Mouse (Mus musculus): ENCODE measurements around the gene Tapbp. TPM values are rescaled to one million over a fixed set of nuclear protein-coding genes. Genes with fewer than 3 reads are reported as not detected.

Gene Tapbp
- polyA plus RNA-seq, 1 experiment: 389 TPM

DNA sequence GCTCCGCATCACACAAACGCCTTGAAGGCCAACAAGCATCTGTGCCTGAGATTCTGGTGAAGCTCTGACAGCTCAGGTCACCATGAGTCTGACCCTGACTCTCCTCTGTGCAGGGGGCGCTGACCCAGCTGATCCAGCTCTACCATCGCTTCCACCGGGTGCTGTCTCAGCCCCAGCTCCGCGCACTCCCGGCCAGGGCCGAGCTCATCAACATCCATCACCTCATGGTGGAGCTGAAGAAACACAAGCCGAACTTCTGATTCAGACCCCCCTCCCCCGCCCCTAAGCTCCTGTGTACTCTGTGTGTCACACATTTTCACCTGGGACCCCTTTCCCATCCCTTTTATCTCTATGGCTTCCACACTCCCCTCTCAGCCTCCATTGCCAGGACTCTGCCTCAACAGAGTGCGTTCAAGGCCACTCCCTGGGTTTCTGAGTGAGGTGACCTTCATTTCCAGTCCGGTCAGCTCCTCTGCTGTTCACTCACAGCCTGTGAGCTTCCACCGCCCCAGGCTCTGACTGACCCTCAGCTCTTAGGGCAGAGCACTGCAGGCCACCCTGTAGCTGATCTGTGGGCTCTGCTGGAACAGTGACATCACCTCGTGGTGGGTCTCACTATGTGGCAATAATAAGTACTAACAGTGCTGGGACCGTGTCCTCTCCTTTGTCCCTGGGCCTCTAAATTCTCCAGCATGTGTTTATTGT lies 50.3 kb downstream of the Tapbp start:
- H3K4me3 ChIP-seq (ENCODE audit: insufficient read depth, low read length): no peak overlapping the region
- TF ChIP-seq CTCF (IDR thresholded peaks at IDR 0.05; ENCODE audit: low read depth, low read length) (no peak), POLR2A (IDR thresholded peaks at IDR 0.05; ENCODE audit: borderline replicate concordance, low read depth, low read length) (no peak)
- no peak overlapping the region for H3K27ac ChIP-seq (ENCODE audit: insufficient read depth, low read depth, low read length)

DNA sequence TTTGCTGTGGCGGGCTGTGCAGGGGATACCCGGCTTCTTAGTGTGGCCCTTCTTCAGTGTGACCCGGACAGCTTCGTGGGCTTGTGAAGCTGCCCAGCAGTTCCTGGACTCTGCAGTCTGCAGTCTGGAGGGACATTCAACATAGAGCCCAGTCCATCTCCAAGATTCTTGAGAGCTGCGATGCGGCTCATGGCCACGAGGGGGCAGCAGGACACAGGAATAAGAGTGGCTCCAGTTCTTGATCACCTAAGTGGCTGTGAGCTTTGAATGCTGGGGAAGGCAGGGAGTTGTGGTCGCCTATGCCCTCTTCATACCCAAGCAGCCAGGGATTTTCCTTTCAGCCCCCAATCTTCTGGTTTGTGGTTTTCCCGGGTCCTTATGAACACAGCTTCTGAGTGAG lies 52.8 kb downstream of the Tapbp start:
- H3K27ac ChIP-seq (ENCODE audit: insufficient read depth, low read depth, low read length): no peak overlapping the region
- TF ChIP-seq POLR2A (IDR thresholded peaks at IDR 0.05; ENCODE audit: borderline replicate concordance, low read depth, low read length): no peak
- peak; percentile 71 for TF ChIP-seq CTCF (IDR thresholded peaks at IDR 0.05; ENCODE audit: low read depth, low read length)

More for the DNA sequence above, 50.3 kb downstream of the Tapbp start:
- H3K4me1 ChIP-seq (ENCODE audit: control insufficient read depth, insufficient read depth, low read length): 0 out of 2 replicates have a peak, but pooled peaks cover 2% of the 10 kb centered on the region

DNA sequence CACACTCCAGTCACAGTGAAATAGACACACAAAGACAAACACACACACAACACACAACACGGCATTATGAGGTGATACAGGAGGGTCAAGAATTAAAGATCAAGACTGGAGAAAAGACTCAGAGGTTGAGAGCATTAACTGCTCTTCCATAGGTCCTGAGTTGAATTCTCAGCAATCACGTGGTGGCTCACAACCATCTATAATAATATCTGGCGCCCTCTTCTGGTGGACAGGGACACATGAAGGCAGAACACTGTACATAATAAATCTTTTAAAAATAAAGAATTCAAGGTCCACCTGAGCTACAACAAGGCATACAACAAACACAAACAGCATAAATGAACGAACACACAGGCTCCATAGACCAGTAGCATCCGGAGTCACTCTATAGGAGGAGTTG lies 53.2 kb downstream of the Tapbp start:
- Histone ChIP-seq H3K4me1 (ENCODE audit: control insufficient read depth, insufficient read depth, low read length) (peaks cover 17% of the 10 kb centered on the region), H3K27ac (ENCODE audit: insufficient read depth, low read depth, low read length) (no peak overlapping the region), H3K4me3 (ENCODE audit: insufficient read depth, low read length) (no peak overlapping the region)
- TF ChIP-seq POLR2A (IDR thresholded peaks at IDR 0.05; ENCODE audit: borderline replicate concordance, low read depth, low read length): no peak
- no peak for TF ChIP-seq CTCF (IDR thresholded peaks at IDR 0.05; ENCODE audit: low read depth, low read length)

More for the DNA sequence above, 52.8 kb downstream of the Tapbp start:
- Histone ChIP-seq H3K4me1 (ENCODE audit: control insufficient read depth, insufficient read depth, low read length) (peaks cover 14% of the 10 kb centered on the region), H3K4me3 (ENCODE audit: insufficient read depth, low read length) (no peak overlapping the region)

DNA sequence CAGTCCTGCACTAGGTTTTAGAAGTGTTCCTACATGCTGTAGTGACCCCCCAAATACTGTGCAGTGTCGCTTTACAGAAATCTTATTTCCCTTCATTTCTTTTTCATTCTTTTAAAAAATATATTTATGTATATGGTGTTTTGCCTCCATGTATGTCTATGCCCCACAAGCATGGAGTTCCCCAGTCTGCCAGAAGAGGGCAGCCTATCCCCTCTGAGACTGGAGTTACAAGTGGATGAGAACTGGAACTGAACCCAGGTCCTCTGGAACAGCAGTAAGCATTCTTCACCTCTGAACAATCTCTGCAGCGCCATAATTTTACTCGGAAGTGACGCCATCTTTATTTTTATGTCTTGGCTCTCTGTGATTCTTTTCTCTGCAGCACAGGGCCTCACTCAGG lies 53.7 kb downstream of the Tapbp start:
- TF ChIP-seq CTCF (IDR thresholded peaks at IDR 0.05; ENCODE audit: low read depth, low read length): no peak
- TF ChIP-seq POLR2A (IDR thresholded peaks at IDR 0.05; ENCODE audit: borderline replicate concordance, low read depth, low read length): no peak
- H3K4me1 ChIP-seq (ENCODE audit: control insufficient read depth, insufficient read depth, low read length): peaks cover 17% of the 10 kb centered on the region

DNA sequence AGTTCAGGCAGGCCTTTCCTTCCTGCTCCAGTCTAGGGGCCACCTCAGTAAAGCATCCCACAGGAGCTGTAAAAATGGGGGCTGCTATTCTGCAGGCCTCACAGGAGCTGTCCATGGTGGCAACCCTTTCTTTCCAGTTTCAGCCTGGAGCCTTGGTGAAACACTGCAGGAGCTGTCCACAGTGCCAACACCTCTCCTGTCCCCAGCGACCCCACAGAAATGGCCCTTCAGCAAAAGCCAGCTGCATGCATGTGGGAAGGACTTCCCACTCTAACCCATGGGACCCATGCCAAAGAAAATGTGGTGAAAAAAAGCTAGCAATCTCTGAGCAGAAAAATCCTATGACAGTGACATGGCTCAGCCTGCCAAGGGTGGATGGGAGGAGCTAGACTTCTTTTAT lies 57.0 kb downstream of the Tapbp start:
- peak overlapping the region; percentile 5; the same call in 1 of the 2 replicates for H3K27ac ChIP-seq (ENCODE audit: insufficient read depth, low read depth, low read length)
- H3K4me1 ChIP-seq (ENCODE audit: control insufficient read depth, insufficient read depth, low read length): peaks cover 28% of the 10 kb centered on the region
- no peak for TF ChIP-seq POLR2A (IDR thresholded peaks at IDR 0.05; ENCODE audit: borderline replicate concordance, low read depth, low read length)
- H3K4me3 ChIP-seq (ENCODE audit: insufficient read depth, low read length): no peak overlapping the region

More for the DNA sequence above, 53.7 kb downstream of the Tapbp start:
- H3K4me3 ChIP-seq (ENCODE audit: insufficient read depth, low read length): no peak overlapping the region
- H3K27ac ChIP-seq (ENCODE audit: insufficient read depth, low read depth, low read length): no peak overlapping the region

DNA sequence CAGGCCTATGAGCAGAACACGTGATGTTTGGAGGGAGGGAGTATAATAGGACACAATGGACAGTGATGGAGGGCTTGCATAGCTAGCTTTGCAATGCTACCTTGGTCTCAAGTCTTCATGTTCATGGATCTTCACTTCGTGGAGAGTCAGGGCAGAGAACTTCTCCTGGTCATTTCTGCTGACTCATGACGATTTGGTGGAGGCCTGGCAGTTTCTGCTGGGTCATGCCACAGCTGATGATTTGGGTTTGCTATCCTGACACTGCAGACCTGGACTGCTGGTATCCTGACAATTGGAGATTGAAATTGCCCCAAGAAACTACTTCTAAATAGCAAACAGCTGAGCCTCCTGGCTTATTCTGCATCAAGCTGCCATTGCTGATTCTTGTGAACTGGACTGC lies 57.9 kb downstream of the Tapbp start:
- TF ChIP-seq POLR2A (IDR thresholded peaks at IDR 0.05; ENCODE audit: borderline replicate concordance, low read depth, low read length): no peak
- TF ChIP-seq CTCF (IDR thresholded peaks at IDR 0.05; ENCODE audit: low read depth, low read length): no peak

DNA sequence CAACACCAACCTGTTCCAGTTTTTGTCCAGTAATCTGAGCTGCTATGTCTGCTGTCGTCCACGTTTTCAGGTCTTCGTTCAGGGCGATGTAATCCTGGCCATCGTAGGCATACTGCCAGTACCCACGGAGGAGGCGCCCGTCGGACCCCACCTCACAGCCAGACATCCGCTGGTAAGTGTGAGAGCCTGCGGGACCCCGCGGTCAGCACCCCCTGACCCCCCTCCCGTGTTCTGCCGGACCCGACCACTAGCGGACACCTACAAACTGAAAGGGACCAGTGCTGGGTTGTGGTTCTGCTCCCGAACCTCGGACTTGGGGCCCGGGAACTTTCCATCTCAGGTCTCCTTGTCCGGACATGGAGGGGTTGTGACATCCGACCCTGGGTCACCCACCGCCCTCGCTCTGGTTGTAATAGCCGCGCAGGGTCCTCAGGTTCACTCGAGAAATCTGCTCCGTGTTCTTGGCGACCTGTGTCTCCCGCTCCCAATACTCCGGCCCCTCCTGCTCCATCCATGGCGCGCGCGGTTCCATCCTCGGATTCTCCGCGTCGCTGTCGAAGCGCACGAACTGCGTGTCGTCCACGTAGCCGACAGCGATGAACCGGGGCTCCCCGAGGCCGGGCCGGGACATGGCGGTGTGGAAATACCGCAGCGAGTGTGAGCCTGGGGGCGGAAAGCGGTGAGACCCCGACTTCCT lies 62.3 kb downstream of the Tapbp start:
- Histone ChIP-seq H3K4me1 (ENCODE audit: control insufficient read depth, insufficient read depth, low read length) (peaks cover 39% of the 10 kb centered on the region), H3K4me3 (ENCODE audit: insufficient read depth, low read length) (peak overlapping the region; percentile 91), H3K27ac (ENCODE audit: insufficient read depth, low read depth, low read length) (peak overlapping the region; percentile 86)
- TF ChIP-seq CTCF (IDR thresholded peaks at IDR 0.05; ENCODE audit: low read depth, low read length) (no peak), POLR2A (IDR thresholded peaks at IDR 0.05; ENCODE audit: borderline replicate concordance, low read depth, low read length) (no peak)

More for the DNA sequence above, 57.9 kb downstream of the Tapbp start:
- Histone ChIP-seq H3K27ac (ENCODE audit: insufficient read depth, low read depth, low read length) (no peak overlapping the region), H3K4me3 (ENCODE audit: insufficient read depth, low read length) (no peak overlapping the region), H3K4me1 (ENCODE audit: control insufficient read depth, insufficient read depth, low read length) (peaks cover 28% of the 10 kb centered on the region)

DNA sequence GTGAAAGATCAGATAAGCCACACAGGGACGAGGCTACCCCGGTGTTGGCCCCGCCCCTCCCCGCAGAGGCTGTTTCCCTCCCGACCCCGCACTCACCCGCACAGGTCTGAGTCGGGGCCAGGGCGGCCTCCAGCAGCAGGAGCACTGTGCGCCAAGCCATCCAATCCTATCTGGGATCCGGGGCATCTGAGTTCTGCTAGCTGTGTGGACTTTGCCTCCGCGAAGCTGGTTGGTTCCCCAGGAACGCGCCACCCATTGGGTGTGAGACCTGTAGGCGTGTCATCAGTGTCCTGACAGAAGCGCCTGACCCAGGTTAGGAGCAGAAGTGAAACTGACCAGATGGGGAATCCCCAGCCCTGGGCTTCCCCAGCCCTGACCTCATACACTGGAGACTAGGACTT lies 62.9 kb downstream of the Tapbp start:
- Histone ChIP-seq H3K27ac (ENCODE audit: insufficient read depth, low read depth, low read length) (peak overlapping the region; percentile 91), H3K4me3 (ENCODE audit: insufficient read depth, low read length) (peak overlapping the region; percentile 91), H3K4me1 (ENCODE audit: control insufficient read depth, insufficient read depth, low read length) (peaks cover 33% of the 10 kb centered on the region)
- TF ChIP-seq POLR2A (IDR thresholded peaks at IDR 0.05; ENCODE audit: borderline replicate concordance, low read depth, low read length) (peak; percentile 34; the same call in 1 of the 2 replicates), CTCF (IDR thresholded peaks at IDR 0.05; ENCODE audit: low read depth, low read length) (no peak)

Other genes with a start within 250 kb of the Tapbp start
- gene Hnrnpm, start 229.0 kb upstream of the Tapbp start, polyA plus RNA-seq (2012; ENCODE audit: insufficient read depth, insufficient read length, missing spikeins): 320 and 384 TPM in 2 replicates
- 61.3 and 62.9 TPM in 2 replicates for gene March2, start 197.2 kb upstream of the Tapbp start, polyA plus RNA-seq (2012; ENCODE audit: insufficient read depth, insufficient read length, missing spikeins)
- 128 TPM in 2 replicates for gene Rab11b, start 155.4 kb upstream of the Tapbp start, polyA plus RNA-seq (2012; ENCODE audit: insufficient read depth, insufficient read length, missing spikeins)
- 8.4 and 11.0 TPM in 2 replicates for gene Angptl4, start 134.1 kb upstream of the Tapbp start, polyA plus RNA-seq (2012; ENCODE audit: insufficient read depth, insufficient read length, missing spikeins)
- 27.5 and 33.3 TPM in 2 replicates for gene Kank3, start 105.4 kb upstream of the Tapbp start, polyA plus RNA-seq (2012; ENCODE audit: insufficient read depth, insufficient read length, missing spikeins)
- gene Rps28, start 91.3 kb upstream of the Tapbp start, polyA plus RNA-seq (2012; ENCODE audit: insufficient read depth, insufficient read length, missing spikeins): 1,369 and 1,530 TPM in 2 replicates
- gene Ndufa7, start 91.3 kb upstream of the Tapbp start, polyA plus RNA-seq (2012; ENCODE audit: insufficient read depth, insufficient read length, missing spikeins): 197 and 199 TPM in 2 replicates
- gene Cd320, start 72.8 kb upstream of the Tapbp start, polyA plus RNA-seq (2012; ENCODE audit: insufficient read depth, insufficient read length, missing spikeins): 4.4 TPM in 2 replicates
- not detected in 2 replicates for gene Gm7029, start 42.1 kb upstream of the Tapbp start, polyA plus RNA-seq (2012; ENCODE audit: insufficient read depth, insufficient read length, missing spikeins)
- gene Kifc1, start 25.2 kb upstream of the Tapbp start, polyA plus RNA-seq (2012; ENCODE audit: insufficient read depth, insufficient read length, missing spikeins): 35.5 and 36.3 TPM in 2 replicates
- 3.5 and 6.4 TPM in 2 replicates for gene Platr17, start 10.8 kb upstream of the Tapbp start, polyA plus RNA-seq (2012; ENCODE audit: insufficient read depth, insufficient read length, missing spikeins)
- 58.1 and 69.3 TPM in 2 replicates for gene Daxx, start 6.5 kb upstream of the Tapbp start, polyA plus RNA-seq (2012; ENCODE audit: insufficient read depth, insufficient read length, missing spikeins)
- 21.8 and 24.0 TPM in 2 replicates for gene Zbtb22, start within 50 bp of the Tapbp start, polyA plus RNA-seq (2012; ENCODE audit: insufficient read depth, insufficient read length, missing spikeins)
- 209 and 216 TPM in 2 replicates for gene Rgl2, start 13.6 kb downstream of the Tapbp start, polyA plus RNA-seq (2012; ENCODE audit: insufficient read depth, insufficient read length, missing spikeins)
- gene Pfdn6, start 24.4 kb downstream of the Tapbp start, polyA plus RNA-seq (2012; ENCODE audit: insufficient read depth, insufficient read length, missing spikeins): 54.1 and 54.9 TPM in 2 replicates
- gene Wdr46, start 24.8 kb downstream of the Tapbp start, polyA plus RNA-seq (2012; ENCODE audit: insufficient read depth, insufficient read length, missing spikeins): 10.1 and 10.2 TPM in 2 replicates
- gene B3galt4, start 35.6 kb downstream of the Tapbp start, polyA plus RNA-seq (2012; ENCODE audit: insufficient read depth, insufficient read length, missing spikeins): 8.3 and 8.7 TPM in 2 replicates
- gene Vps52, start 39.9 kb downstream of the Tapbp start, polyA plus RNA-seq (2012; ENCODE audit: insufficient read depth, insufficient read length, missing spikeins): 41.3 and 49.7 TPM in 2 replicates
- 1,144 and 1,230 TPM in 2 replicates for gene Rps18, start 40.1 kb downstream of the Tapbp start, polyA plus RNA-seq (2012; ENCODE audit: insufficient read depth, insufficient read length, missing spikeins)
- gene H2-K1, start 84.4 kb downstream of the Tapbp start, polyA plus RNA-seq (2012; ENCODE audit: insufficient read depth, insufficient read length, missing spikeins): 2,635 and 2,812 TPM in 2 replicates
- gene Ring1, start 108.8 kb downstream of the Tapbp start, polyA plus RNA-seq (2012; ENCODE audit: insufficient read depth, insufficient read length, missing spikeins): 22.8 and 22.9 TPM in 2 replicates
- gene H2-Ke6, start 112.2 kb downstream of the Tapbp start, polyA plus RNA-seq (2012; ENCODE audit: insufficient read depth, insufficient read length, missing spikeins): 64.2 and 78.0 TPM in 2 replicates
- gene Slc39a7, start 115.8 kb downstream of the Tapbp start, polyA plus RNA-seq (2012; ENCODE audit: insufficient read depth, insufficient read length, missing spikeins): 62.3 and 70.1 TPM in 2 replicates
- gene Rxrb, start 115.9 kb downstream of the Tapbp start, polyA plus RNA-seq (2012; ENCODE audit: insufficient read depth, insufficient read length, missing spikeins): 50.2 and 51.9 TPM in 2 replicates
- gene Col11a2, start 123.5 kb downstream of the Tapbp start, polyA plus RNA-seq (2012; ENCODE audit: insufficient read depth, insufficient read length, missing spikeins): 0.51 and 0.61 TPM in 2 replicates
- 0.88 TPM in 1 of 2 replicates, not detected in the other for gene H2-Oa, start 176.4 kb downstream of the Tapbp start, polyA plus RNA-seq (2012; ENCODE audit: insufficient read depth, insufficient read length, missing spikeins)
- gene H2-DMa, start 203.6 kb downstream of the Tapbp start, polyA plus RNA-seq (2012; ENCODE audit: insufficient read depth, insufficient read length, missing spikeins): 206 and 214 TPM in 2 replicates
- 156 and 185 TPM in 2 replicates for gene Brd2, start 206.7 kb downstream of the Tapbp start, polyA plus RNA-seq (2012; ENCODE audit: insufficient read depth, insufficient read length, missing spikeins)
- 3.0 and 4.9 TPM in 2 replicates for gene H2-DMb2, start 227.4 kb downstream of the Tapbp start, polyA plus RNA-seq (2012; ENCODE audit: insufficient read depth, insufficient read length, missing spikeins)
- gene H2-DMb1, start 237.2 kb downstream of the Tapbp start, polyA plus RNA-seq (2012; ENCODE audit: insufficient read depth, insufficient read length, missing spikeins): 232 and 258 TPM in 2 replicates